Mouse (Mus musculus): ENCODE measurements around the gene Cox8a. TPM values are rescaled to one million over a fixed set of nuclear protein-coding genes. Genes with fewer than 3 reads are reported as not detected.

Gene Cox8a
- polyA plus RNA-seq, 1 experiment from 2014 or later, result 917 TPM

DNA sequence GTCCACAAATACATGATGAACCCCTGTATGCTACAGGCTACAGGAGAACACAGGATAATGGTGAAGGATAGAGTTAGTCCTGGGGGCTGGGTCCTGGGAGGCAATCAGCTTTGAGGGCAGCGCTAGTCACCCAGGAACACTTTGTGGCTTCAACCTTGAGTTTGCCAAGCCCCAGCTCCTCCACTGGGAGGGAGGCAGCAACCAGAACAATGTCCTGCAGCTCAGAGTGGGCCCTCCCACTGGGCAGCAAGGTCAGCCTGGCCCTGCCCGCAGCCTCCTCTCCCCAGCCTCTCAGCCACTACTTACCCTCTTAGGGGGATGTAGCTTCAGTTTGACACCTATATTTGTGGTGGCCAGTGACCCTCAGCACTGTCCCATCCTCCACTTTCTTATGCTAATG, 49.0 kb downstream of the Cox8a start:
- H3K36me3 ChIP-seq (ENCODE audit: insufficient read depth), result no peaks in the 10 kb centered on the region
- no peak overlapping the region for H3K27ac ChIP-seq (ENCODE audit: low read depth)
- H3K27me3 ChIP-seq (ENCODE audit: insufficient read depth, low read length), result peaks cover 53% of the 10 kb centered on the region
- no peak overlapping the region for H3K4me2 ChIP-seq
- 71% methylated on average over 2 of the region's 2 CpGs for WGBS
- H3K4me3 ChIP-seq (ENCODE audit: low read depth, low read length), result no peak overlapping the region
- TF ChIP-seq CTCF (IDR thresholded peaks at IDR 0.05; ENCODE audit: low read depth), result no peak
- no peak for ATAC-seq (ENCODE audit: insufficient read depth)
- no peaks in the 10 kb centered on the region for H3K9me3 ChIP-seq (ENCODE audit: low read depth, low read length)
- DNase-seq, result no peak
- H3K9ac ChIP-seq, result no peak overlapping the region
- peaks cover 14% of the 10 kb centered on the region; the same call in 1 of the 2 replicates for H3K4me1 ChIP-seq (ENCODE audit: insufficient read depth)

GRCm38 (mm10) chr19:7166767-7167166, 50.6 kb downstream of the Cox8a start:
- Histone ChIP-seq H3K27ac (ENCODE audit: low read depth) (no peak overlapping the region), H3K9ac (no peak overlapping the region), H3K27me3 (ENCODE audit: insufficient read depth, low read length) (peaks cover 58% of the 10 kb centered on the region), H3K4me2 (no peak overlapping the region), H3K4me1 (ENCODE audit: insufficient read depth) (peaks cover 8% of the 10 kb centered on the region; the same call in 1 of the 2 replicates), H3K9me3 (ENCODE audit: low read depth, low read length) (no peaks in the 10 kb centered on the region), H3K36me3 (ENCODE audit: insufficient read depth) (no peaks in the 10 kb centered on the region), H3K4me3 (ENCODE audit: low read depth, low read length) (no peak overlapping the region)
- no peak for DNase-seq
- WGBS, result 10% methylated on average over 6 of the region's 6 CpGs
- TF ChIP-seq CTCF (IDR thresholded peaks at IDR 0.05; ENCODE audit: low read depth), result no peak
- ATAC-seq (ENCODE audit: insufficient read depth), result no peak

DNA sequence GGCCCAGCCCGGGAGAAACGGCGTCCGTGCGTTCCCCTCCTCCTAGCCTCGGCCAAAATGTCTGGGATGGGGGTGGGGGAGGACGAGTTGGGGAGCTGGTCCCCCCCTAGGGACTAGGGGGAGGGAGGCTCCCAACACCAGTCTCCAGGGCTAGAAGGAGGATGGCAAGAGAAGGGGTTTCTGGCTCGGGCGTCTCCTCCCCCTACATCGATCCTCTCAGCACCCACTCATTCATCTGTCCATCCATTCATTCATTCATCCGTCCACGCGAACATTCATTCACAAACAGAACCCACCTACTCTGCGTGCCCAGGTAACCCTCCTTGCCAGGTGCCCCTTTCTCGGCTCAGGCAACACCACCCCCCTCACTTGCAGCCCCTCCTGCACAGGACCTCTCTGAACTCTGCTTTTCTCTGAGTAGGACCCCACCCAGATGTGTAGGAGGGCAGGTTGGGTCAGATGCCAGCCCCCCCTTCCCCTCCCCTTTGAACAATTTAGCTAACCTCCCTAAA, 51.2 kb downstream of the Cox8a start:
- H3K36me3 ChIP-seq (ENCODE audit: insufficient read depth), result no peaks in the 10 kb centered on the region
- TF ChIP-seq CTCF (IDR thresholded peaks at IDR 0.05; ENCODE audit: low read depth), result no peak
- WGBS, result 3% methylated on average over 8 of the region's 15 CpGs
- peak overlapping the region; percentile 99 for H3K4me2 ChIP-seq
- 0 out of 2 replicates have a peak, but pooled peaks cover 4% of the 10 kb centered on the region for H3K4me1 ChIP-seq (ENCODE audit: insufficient read depth)
- ATAC-seq (ENCODE audit: insufficient read depth), result peak; percentile 4; the same call in 1 of the 2 replicates
- DNase-seq, result no peak
- H3K27me3 ChIP-seq (ENCODE audit: insufficient read depth, low read length), result peaks cover 58% of the 10 kb centered on the region
- no peaks in the 10 kb centered on the region for H3K9me3 ChIP-seq (ENCODE audit: low read depth, low read length)
- peak overlapping the region; percentile 57 for H3K9ac ChIP-seq
- H3K4me3 ChIP-seq (ENCODE audit: low read depth, low read length), result peak overlapping the region; percentile 62
- no peak overlapping the region for H3K27ac ChIP-seq (ENCODE audit: low read depth)

DNA sequence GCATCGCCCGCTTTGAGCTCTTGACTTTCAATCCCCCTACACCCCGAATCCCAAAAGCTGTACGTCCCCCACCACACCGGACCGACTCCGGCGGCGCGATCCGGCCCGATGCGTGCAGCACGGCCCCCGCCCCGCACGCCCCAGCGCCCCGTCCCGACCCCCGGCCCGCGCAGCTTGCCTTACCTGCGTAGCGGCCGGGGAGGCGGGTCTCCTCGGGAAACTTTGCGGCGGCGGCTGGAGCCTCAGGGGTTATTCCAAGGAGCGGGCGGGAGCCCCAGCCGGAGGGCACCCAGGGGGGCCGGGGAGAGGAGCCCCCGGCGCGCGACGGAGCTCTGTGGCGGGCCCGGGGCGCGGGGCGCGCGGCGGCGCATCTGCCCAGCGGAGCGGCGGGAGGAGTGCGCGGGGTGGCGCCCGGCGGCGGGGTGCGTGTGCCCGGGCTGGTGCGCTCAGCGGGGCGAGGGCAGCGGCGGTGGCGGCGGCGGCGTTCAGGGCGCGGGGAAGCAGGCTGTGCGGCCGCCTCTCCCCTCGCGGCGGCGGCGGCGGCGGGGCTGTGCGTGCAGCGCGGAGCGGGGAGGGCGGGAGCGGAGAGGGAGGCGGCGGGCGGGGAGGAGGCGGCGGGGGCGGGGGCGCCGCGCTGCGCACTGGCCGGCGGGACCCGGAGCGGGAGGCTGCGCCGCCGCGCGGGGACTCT, 51.8 kb downstream of the Cox8a start:
- Histone ChIP-seq H3K4me2 (peak overlapping the region; percentile 99), H3K4me3 (ENCODE audit: low read depth, low read length) (peak overlapping the region; percentile 62), H3K4me1 (ENCODE audit: insufficient read depth) (0 out of 2 replicates have a peak, but pooled peaks cover 4% of the 10 kb centered on the region), H3K36me3 (ENCODE audit: insufficient read depth) (no peaks in the 10 kb centered on the region), H3K27ac (ENCODE audit: low read depth) (no peak overlapping the region), H3K9ac (peak overlapping the region; percentile 57), H3K9me3 (ENCODE audit: low read depth, low read length) (no peaks in the 10 kb centered on the region), H3K27me3 (ENCODE audit: insufficient read depth, low read length) (peaks cover 58% of the 10 kb centered on the region)
- ATAC-seq (ENCODE audit: insufficient read depth) (peak; percentile 18), DNase-seq (peak; percentile 40)
- TF ChIP-seq CTCF (IDR thresholded peaks at IDR 0.05; ENCODE audit: low read depth), result no peak
- WGBS, result under 1% methylated on average over 84 of the region's 105 CpGs

Other genes with a start within 250 kb of the Cox8a start
- 218 and 224 TPM in 2 replicates for gene Ppp1r14b, start 242.6 kb downstream of the Cox8a start, polyA plus RNA-seq (2014; fragmentation: Nextera tagmentation; extraction: Ambion mirVana)
- gene Plcb3, start 241.1 kb downstream of the Cox8a start, polyA plus RNA-seq (2014; fragmentation: Nextera tagmentation; extraction: Ambion mirVana), result 53.3 and 55.9 TPM in 2 replicates
- gene Fkbp2, start 237.1 kb downstream of the Cox8a start, polyA plus RNA-seq (2014; fragmentation: Nextera tagmentation; extraction: Ambion mirVana), result 84.4 and 84.8 TPM in 2 replicates
- 42.5 and 44.6 TPM in 2 replicates for gene Vegfb, start 230.0 kb downstream of the Cox8a start, polyA plus RNA-seq (2014; fragmentation: Nextera tagmentation; extraction: Ambion mirVana)
- gene Dnajc4, start 225.0 kb downstream of the Cox8a start, polyA plus RNA-seq (2014; fragmentation: Nextera tagmentation; extraction: Ambion mirVana), result 18.6 and 22.8 TPM in 2 replicates
- 20.4 and 20.7 TPM in 2 replicates for gene Nudt22, start 221.5 kb downstream of the Cox8a start, polyA plus RNA-seq (2014; fragmentation: Nextera tagmentation; extraction: Ambion mirVana)
- 9.0 and 10.5 TPM in 2 replicates for gene Trpt1, start 221.5 kb downstream of the Cox8a start, polyA plus RNA-seq (2014; fragmentation: Nextera tagmentation; extraction: Ambion mirVana)
- gene Fermt3, start 198.1 kb downstream of the Cox8a start, polyA plus RNA-seq (2014; fragmentation: Nextera tagmentation; extraction: Ambion mirVana), result 8.6 and 9.1 TPM in 2 replicates
- gene Stip1, start 177.6 kb downstream of the Cox8a start, polyA plus RNA-seq (2014; fragmentation: Nextera tagmentation; extraction: Ambion mirVana), result 250 and 255 TPM in 2 replicates
- gene Macrod1, start 160.8 kb downstream of the Cox8a start, polyA plus RNA-seq (2014; fragmentation: Nextera tagmentation; extraction: Ambion mirVana), result 11.0 and 11.4 TPM in 2 replicates
- 1.4 and 2.0 TPM in 2 replicates for gene Flrt1, start 111.9 kb downstream of the Cox8a start, polyA plus RNA-seq (2014; fragmentation: Nextera tagmentation; extraction: Ambion mirVana)
- gene Otub1, start 11.3 kb downstream of the Cox8a start, polyA plus RNA-seq (2014; fragmentation: Nextera tagmentation; extraction: Ambion mirVana), result 206 and 221 TPM in 2 replicates
- gene Naa40, start 23.6 kb upstream of the Cox8a start, polyA plus RNA-seq (2014; fragmentation: Nextera tagmentation; extraction: Ambion mirVana), result 64.9 and 65.8 TPM in 2 replicates
- 6.0 and 7.9 TPM in 2 replicates for gene Rcor2, start 49.7 kb upstream of the Cox8a start, polyA plus RNA-seq (2014; fragmentation: Nextera tagmentation; extraction: Ambion mirVana)
- gene Mark2, start 124.2 kb upstream of the Cox8a start, polyA plus RNA-seq (2014; fragmentation: Nextera tagmentation; extraction: Ambion mirVana), result 49.2 and 57.8 TPM in 2 replicates
- 18.6 and 26.8 TPM in 2 replicates for gene Spindoc, start 165.4 kb upstream of the Cox8a start, polyA plus RNA-seq (2014; fragmentation: Nextera tagmentation; extraction: Ambion mirVana)
- 8.6 and 9.5 TPM in 2 replicates for gene 2700081O15Rik, start 200.0 kb upstream of the Cox8a start, polyA plus RNA-seq (2014; fragmentation: Nextera tagmentation; extraction: Ambion mirVana)

All from lung, embryonic 14.5 days (tissue).